Mouse (Mus musculus) gastrocnemius, postnatal 36 days (tissue): ENCODE measurements around the gene Pth2. TPM values are rescaled to one million over a fixed set of nuclear protein-coding genes. Genes with fewer than 3 reads are reported as not detected.
A peak's percentile ranks its signal among the peaks of the same experiment; 100 is the strongest.

Experiments
- DNase-seq, 2 experiments: peaks; one replicate each; pipeline ENCODE4 v3.0.0; 2022
- intact Hi-C: fragments of 180-260 bp; cut with DNase I; formaldehyde crosslinking; loops from one replicate; pipeline ENCODE4 v1.15.1; 2025
- total RNA-seq, 2 experiments: library from RNA; stranded (reverse); gene quantifications; 2 replicates each; pipeline ENCODE4 v1.2.3; 2021

The Pth2 gene
- total RNA-seq, 2 experiments from 2014 or later, result not detected

GRCm38 (mm10) chr7:45193406-45193805 lies 12.6 kb downstream of the Pth2 start:
- intact Hi-C loops, result no loop called here
- DNase-seq, result no peak

GRCm38 (mm10) chr7:45193871-45194785 lies 13.3 kb downstream of the Pth2 start:
- intact Hi-C loops, result no loop called here
- no peak for DNase-seq

GRCm38 (mm10) chr7:45195341-45196175 lies 14.8 kb downstream of the Pth2 start:
- DNase-seq, result no peak
- intact Hi-C loops, result loop anchor here (5.0 kb wide), 1 partner anchor 118 kb away; no protein-coding TSS in a partner anchor

GRCm38 (mm10) chr7:45196176-45196535 lies 15.4 kb downstream of the Pth2 start:
- no peak for DNase-seq
- intact Hi-C loops, result loop anchor here (5.0 kb wide), 1 partner anchor 119 kb away; no protein-coding TSS in a partner anchor

- intact Hi-C loops, result loop anchor here (5.0 kb wide), 1 partner anchor 120 kb away; no protein-coding TSS in a partner anchor
- no peak for DNase-seq
Observed at GRCm38 (mm10) chr7:45196994-45197393, 16.2 kb downstream of the Pth2 start.

- peak; percentile 66 to 76 for DNase-seq
- intact Hi-C loops, result loop anchor here (1.0 to 5.0 kb wide), 2 partner anchors 36 to 121 kb away; no protein-coding TSS in a partner anchor
Observed at GRCm38 (mm10) chr7:45198435-45198834, 17.6 kb downstream of the Pth2 start.

- no peak for DNase-seq
- intact Hi-C loops, result loop anchor here (1.0 to 5.0 kb wide), 2 partner anchors 37 to 122 kb away; no protein-coding TSS in a partner anchor
Observed at GRCm38 (mm10) chr7:45198961-45199360, 18.2 kb downstream of the Pth2 start.

GRCm38 (mm10) chr7:45202654-45203053 lies 21.9 kb downstream of the Pth2 start:
- DNase-seq, result no peak
- intact Hi-C loops, result no loop called here

GRCm38 (mm10) chr7:45204380-45205143 lies 23.8 kb downstream of the Pth2 start, which contains the start of gene Ccdc155:
TSS of gene Ccdc155 (minus strand) at chr7:45204892.
- intact Hi-C loops, result loop anchor here (5.0 kb wide), 1 partner anchor 68 kb away; no protein-coding TSS in a partner anchor

GRCm38 (mm10) chr7:45208260-45208659 lies 27.5 kb downstream of the Pth2 start:
- DNase-seq, result no peak
- intact Hi-C loops, result loop anchor here (5.0 kb wide), 1 partner anchor 64 kb away; no protein-coding TSS in a partner anchor

More at GRCm38 (mm10) chr7:45204380-45205143, 23.8 kb downstream of the Pth2 start, which contains the start of gene Ccdc155:
- DNase-seq, result peak; percentile 62 to 81

- intact Hi-C loops, result no loop called here
- no peak for DNase-seq
Observed at GRCm38 (mm10) chr7:45211070-45211469, 30.3 kb downstream of the Pth2 start.

GRCm38 (mm10) chr7:45211851-45212251 lies 31.1 kb downstream of the Pth2 start, which contains the start of gene Dkkl1:
TSS of gene Dkkl1 (minus strand) at chr7:45212147.
- intact Hi-C loops, result no loop called here
- DNase-seq, result no peak

GRCm38 (mm10) chr7:45212356-45212755 lies 31.6 kb downstream of the Pth2 start:
- intact Hi-C loops, result no loop called here
- no peak for DNase-seq

GRCm38 (mm10) chr7:45213708-45214107 lies 32.9 kb downstream of the Pth2 start:
- no peak for DNase-seq
- intact Hi-C loops, result no loop called here

- intact Hi-C loops, result no loop called here
- no peak for DNase-seq
Observed at GRCm38 (mm10) chr7:45215673-45216441, 35.1 kb downstream of the Pth2 start, which contains the start of gene Tead2. TSS of gene Tead2 (plus strand) at chr7:45215753.

GRCm38 (mm10) chr7:45216442-45217183 lies 35.8 kb downstream of the Pth2 start:
- peak in 1 of 2 experiments; percentile 41 for DNase-seq
- intact Hi-C loops, result no loop called here

- no peak for DNase-seq
- intact Hi-C loops, result no loop called here
Observed at GRCm38 (mm10) chr7:45221680-45222079, 40.9 kb downstream of the Pth2 start.

GRCm38 (mm10) chr7:45224826-45225225 lies 44.0 kb downstream of the Pth2 start:
- intact Hi-C loops, result no loop called here
- DNase-seq, result no peak
